Mouse (Mus musculus) kidney, adult 11 months (tissue): ENCODE measurements around the gene F2r.

ENCODE experiments used
- DNase-seq: peaks from one replicate; pipeline ENCODE4 v3.0.0; 2022

The F2r gene

GRCm38 (mm10) chr13:95591606-95592005, 26.7 kb downstream of the F2r start:
- DNase-seq = no peak

- no peak for DNase-seq
These were observed 30.7 kb downstream of the F2r start for GRCm38 (mm10) chr13:95587628-95588027.

DNA sequence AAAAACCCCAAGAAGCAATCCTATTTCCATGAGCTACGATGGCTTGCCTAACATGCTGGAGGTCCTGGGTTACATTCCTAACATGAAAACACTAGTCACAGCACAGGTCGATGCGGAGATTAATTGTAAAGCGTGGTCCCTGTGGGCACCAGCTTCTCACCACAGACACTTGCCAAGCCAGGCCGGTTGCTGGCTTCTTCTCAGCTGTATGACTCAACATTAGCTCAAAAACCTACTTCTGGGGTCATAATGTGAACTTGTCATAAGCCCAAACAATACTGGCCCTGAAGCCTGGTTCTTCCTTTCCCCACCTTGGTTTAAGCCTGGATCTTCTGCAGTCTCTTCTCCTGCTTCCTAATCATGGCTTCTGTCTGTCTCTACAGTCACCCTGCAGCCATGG, 33.4 kb downstream of the F2r start:
- DNase-seq = no peak

GRCm38 (mm10) chr13:95583237-95584189, 34.8 kb downstream of the F2r start:
- DNase-seq = no peak

GRCm38 (mm10) chr13:95581850-95582249, 36.4 kb downstream of the F2r start:
- DNase-seq = no peak

DNA sequence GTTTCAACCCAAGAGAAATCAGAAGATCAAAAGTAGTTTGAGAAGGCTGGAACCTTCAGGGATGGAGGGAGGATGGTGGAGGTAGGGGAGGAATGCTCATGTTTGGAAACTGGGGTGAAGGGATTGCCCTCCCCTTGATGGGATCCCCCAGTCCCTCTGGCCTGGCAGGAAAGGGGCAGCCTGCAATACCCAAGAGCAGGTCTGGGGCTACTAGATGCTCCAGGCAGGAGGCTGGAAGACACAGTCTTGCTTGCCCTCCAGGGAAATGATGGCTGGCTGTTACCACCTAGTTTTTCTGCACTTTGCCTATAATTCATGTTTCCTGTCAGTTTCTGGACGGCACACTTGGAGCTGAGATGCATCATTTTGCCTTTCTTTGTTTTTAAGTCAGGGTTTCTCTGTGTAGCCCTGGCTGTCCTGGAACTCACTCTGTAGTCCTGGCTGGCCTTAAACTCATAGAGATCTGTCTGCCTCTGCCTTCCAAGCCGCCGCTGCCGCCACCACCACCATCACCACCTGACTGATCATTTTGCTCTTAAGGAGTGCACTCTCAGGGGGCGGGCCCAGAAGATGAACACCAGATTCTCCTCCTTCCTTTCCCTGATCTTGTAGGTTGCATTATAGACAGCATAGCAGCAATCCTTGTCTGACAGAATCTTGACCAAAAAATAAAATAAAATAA, 40.1 kb downstream of the F2r start:
- DNase-seq = no peak

DNA sequence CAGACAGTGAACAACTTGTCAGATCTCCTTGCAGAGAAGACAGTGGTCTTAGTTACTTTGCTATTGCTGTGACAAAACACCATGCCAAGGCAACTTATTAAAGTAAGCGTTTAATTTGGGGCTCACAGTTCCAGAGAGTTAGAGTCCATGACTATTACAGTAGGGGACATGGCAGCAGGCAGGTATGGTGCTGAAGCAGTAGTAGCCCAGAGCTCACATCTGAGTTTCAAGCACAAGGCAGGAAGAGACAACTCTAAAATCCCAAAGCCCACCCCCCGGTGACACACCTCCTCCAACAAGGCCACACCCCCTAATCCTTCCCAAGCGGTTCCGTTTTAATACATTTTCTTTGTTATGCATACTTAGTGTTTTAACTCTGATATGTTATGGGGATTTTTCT, 47.4 kb downstream of the F2r start:
- DNase-seq = no peak

DNA sequence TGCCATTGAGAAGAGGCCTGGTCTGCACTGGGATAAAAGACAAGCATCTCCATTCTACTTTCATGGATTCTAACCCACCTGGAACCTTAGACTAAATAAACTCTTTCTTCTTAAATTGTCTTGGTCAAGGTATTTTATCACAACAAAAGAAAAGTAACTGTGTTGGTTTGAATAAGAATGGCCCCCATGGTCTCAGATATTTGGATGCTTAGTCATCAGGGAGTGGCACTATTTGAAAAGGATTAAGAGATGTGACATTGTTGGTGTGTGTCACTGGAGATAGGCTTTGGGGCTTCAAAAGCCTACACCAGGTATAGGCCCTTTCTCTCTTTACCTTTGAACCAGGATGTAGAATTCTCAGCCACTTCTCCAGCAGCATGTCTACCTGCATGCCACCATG, 49.0 kb downstream of the F2r start:
- no peak for DNase-seq

- DNase-seq = no peak
These were observed 50.0 kb downstream of the F2r start for GRCm38 (mm10) chr13:95568336-95568735.

GRCm38 (mm10) chr13:95566841-95567551, 51.3 kb downstream of the F2r start:
- no peak for DNase-seq

GRCm38 (mm10) chr13:95563693-95564092, 54.6 kb downstream of the F2r start:
- DNase-seq = peak; percentile 39

- no peak for DNase-seq
These were observed 55.1 kb downstream of the F2r start for GRCm38 (mm10) chr13:95563066-95563610.

DNA sequence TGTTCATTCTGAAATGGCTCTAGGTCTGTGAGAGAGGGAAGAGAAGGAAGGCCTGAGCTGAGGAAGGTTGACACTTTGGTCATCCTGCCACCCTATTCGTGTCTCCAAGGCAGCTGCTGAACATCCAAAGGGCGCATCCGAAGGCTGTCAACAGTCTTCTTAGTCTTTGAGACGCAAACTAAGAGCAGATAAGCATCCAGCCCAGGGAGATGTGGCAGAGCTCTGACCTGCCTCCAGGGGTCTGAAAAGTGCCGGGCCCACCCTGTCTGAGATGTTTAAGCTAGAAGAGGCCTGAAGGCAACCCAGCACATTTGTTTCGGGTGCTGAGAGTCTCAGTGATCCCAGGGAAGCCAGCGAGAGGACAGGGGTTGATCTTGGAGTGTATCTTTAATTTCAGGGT, 61.0 kb downstream of the F2r start:
- DNase-seq = no peak

DNA sequence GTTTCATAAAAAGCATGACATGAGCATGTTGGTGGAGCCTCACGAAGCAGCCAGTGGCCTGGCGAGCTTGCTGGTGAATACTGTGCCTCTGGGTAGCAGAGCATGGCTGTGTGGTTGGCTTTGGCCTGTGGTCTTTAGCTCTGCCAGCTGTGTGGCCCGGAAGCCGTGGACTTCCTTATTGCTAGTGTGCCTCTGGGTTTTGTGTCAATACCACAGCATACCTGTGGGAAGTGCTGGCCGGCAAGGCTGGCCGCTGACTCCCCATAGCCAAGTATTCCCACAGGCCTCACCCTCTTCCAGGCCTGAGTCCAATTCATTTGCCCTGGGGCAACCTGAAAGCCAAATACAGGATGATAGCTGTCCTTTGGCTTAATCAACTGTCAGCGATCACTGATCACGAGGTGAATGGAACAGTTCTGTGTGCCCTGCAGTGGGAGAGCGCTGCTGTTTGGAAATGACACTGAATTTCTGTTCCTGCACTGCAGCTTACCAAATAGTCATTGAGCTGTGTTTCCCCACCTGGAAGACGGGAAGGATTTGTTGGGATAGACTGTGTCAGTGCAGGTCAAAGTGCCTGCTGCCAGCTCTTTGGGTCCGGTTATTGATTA, 64.3 kb downstream of the F2r start:
- no peak for DNase-seq
